Mouse (Mus musculus): ENCODE results near the gene Hfm1. TPM values are rescaled to one million over a fixed set of nuclear protein-coding genes. Genes with fewer than 3 reads are reported as not detected.

Gene Hfm1
- total and polyA plus RNA-seq, 3 experiments: not detected

DNA sequence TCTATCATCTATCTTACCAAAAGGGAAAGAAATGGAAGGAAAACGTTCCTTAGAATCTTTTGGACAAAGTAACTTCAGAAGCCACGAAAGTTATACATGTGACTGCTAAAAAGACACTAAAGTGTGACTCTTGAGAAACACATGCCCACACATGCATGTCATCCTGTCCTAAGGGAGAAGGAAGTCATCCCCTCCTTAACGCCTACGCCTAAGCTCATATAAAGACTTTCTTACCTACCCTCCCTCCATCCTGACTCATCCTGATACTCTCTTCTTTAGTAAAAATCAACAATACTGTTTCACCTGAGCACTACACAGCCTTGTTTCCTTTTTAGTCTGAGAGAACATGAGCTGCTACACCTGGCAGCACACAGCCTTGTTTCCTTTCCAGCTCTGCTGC, 40.6 kb downstream of the Hfm1 start:
- H3K36me3 ChIP-seq (replicated peaks): no peaks in the 10 kb centered on the region
- no peaks in the 10 kb centered on the region for H3K4me1 ChIP-seq (ENCODE audit: insufficient read depth, low read depth, low read length)
- H3K4me3 ChIP-seq (ENCODE audit: low read depth, low read length): no peak overlapping the region
- H3K27me3 ChIP-seq (ENCODE audit: insufficient read depth, low read length): no peaks in the 10 kb centered on the region
- no peak for DNase-seq (ENCODE audit: low spot score)
- TF ChIP-seq GATA1 (IDR thresholded peaks at IDR 0.05; ENCODE audit: borderline replicate concordance, low read length): no peak
- no peak for TF ChIP-seq TAL1 (conservative IDR thresholded peaks at IDR 0.05; ENCODE audit: low read depth, low read length)
- TF ChIP-seq POLR2AphosphoS5 (IDR thresholded peaks at IDR 0.05; ENCODE audit: insufficient replicate concordance, low read depth, low read length): no peak
- TF ChIP-seq CTCF (IDR thresholded peaks at IDR 0.05; ENCODE audit: low read depth, low read length): no peak
- no peak for TF ChIP-seq GATA2 (IDR thresholded peaks at IDR 0.05; ENCODE audit: borderline replicate concordance, low read depth, low read length)
- H3K9me3 ChIP-seq (replicated peaks): no peaks in the 10 kb centered on the region
- ATAC-seq (ENCODE audit: extremely low read depth, insufficient number of reproducible peaks, low FRiP score, poor library complexity, severe bottlenecking): no peak

DNA sequence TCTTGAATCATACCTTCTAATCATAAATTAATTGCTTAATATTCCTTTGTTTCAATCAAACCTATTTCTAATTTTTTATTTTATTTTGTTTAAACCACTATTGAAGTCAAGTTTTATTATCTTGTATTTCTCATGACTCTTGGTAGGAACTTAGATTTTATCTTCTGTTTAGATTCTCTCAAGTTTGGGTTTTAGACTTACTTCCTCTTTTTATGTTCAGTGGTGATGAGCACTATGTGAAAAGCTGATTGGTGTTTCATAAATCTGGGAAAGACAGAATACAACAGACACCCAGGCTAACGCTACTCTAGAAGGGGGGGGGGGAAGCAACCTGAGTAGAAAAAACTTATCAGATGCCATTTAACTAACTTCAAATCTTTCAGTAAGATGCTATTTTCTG, 49.7 kb downstream of the Hfm1 start:
- Histone ChIP-seq H3K36me3 (replicated peaks) (no peaks in the 10 kb centered on the region), H3K4me1 (ENCODE audit: insufficient read depth, low read depth, low read length) (no peaks in the 10 kb centered on the region), H3K4me3 (ENCODE audit: low read depth, low read length) (no peak overlapping the region), H3K9me3 (replicated peaks) (no peaks in the 10 kb centered on the region), H3K27me3 (ENCODE audit: insufficient read depth, low read length) (peaks cover 5% of the 10 kb centered on the region; the same call in 1 of the 2 replicates)
- TF ChIP-seq TAL1 (conservative IDR thresholded peaks at IDR 0.05; ENCODE audit: low read depth, low read length): no peak
- no peak for TF ChIP-seq GATA2 (IDR thresholded peaks at IDR 0.05; ENCODE audit: borderline replicate concordance, low read depth, low read length)
- no peak for TF ChIP-seq GATA1 (IDR thresholded peaks at IDR 0.05; ENCODE audit: borderline replicate concordance, low read length)
- TF ChIP-seq CTCF (IDR thresholded peaks at IDR 0.05; ENCODE audit: low read depth, low read length): no peak
- TF ChIP-seq POLR2AphosphoS5 (IDR thresholded peaks at IDR 0.05; ENCODE audit: insufficient replicate concordance, low read depth, low read length): no peak
- DNase-seq (ENCODE audit: low spot score) (no peak), ATAC-seq (ENCODE audit: extremely low read depth, insufficient number of reproducible peaks, low FRiP score, poor library complexity, severe bottlenecking) (no peak)

DNA sequence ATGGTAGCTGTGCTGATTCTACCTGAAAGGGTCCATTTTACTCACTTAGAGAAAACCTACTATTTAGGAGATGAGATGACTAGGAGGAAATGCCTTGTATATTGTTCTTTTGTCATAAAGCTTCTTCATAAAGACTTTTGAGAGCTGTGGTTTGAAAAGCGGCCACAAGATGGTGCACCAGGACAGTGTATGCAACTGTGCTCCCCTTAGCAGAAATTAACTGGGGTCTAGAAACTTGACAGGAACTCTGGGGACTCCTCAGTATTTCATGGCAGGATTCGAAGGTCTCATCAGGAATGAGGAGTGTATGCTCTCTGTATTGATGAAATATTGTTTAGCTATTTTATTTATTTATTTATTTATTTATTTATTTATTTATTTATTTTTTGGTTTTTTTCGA, 65.7 kb downstream of the Hfm1 start:
- Histone ChIP-seq H3K36me3 (replicated peaks) (no peaks in the 10 kb centered on the region), H3K4me1 (ENCODE audit: insufficient read depth, low read depth, low read length) (no peaks in the 10 kb centered on the region), H3K27me3 (ENCODE audit: insufficient read depth, low read length) (peaks cover 4% of the 10 kb centered on the region; the same call in 1 of the 2 replicates), H3K4me3 (ENCODE audit: low read depth, low read length) (no peak overlapping the region), H3K9me3 (replicated peaks) (no peaks in the 10 kb centered on the region)
- DNase-seq (ENCODE audit: low spot score) (peak; percentile 16), ATAC-seq (ENCODE audit: extremely low read depth, insufficient number of reproducible peaks, low FRiP score, poor library complexity, severe bottlenecking) (0 out of 2 replicates have a peak, but pooled peaks have one; percentile 28)
- no peak for TF ChIP-seq GATA1 (IDR thresholded peaks at IDR 0.05; ENCODE audit: borderline replicate concordance, low read length)
- TF ChIP-seq TAL1 (conservative IDR thresholded peaks at IDR 0.05; ENCODE audit: low read depth, low read length): no peak
- TF ChIP-seq GATA2 (IDR thresholded peaks at IDR 0.05; ENCODE audit: borderline replicate concordance, low read depth, low read length): no peak
- TF ChIP-seq CTCF (IDR thresholded peaks at IDR 0.05; ENCODE audit: low read depth, low read length): no peak
- no peak for TF ChIP-seq POLR2AphosphoS5 (IDR thresholded peaks at IDR 0.05; ENCODE audit: insufficient replicate concordance, low read depth, low read length)

DNA sequence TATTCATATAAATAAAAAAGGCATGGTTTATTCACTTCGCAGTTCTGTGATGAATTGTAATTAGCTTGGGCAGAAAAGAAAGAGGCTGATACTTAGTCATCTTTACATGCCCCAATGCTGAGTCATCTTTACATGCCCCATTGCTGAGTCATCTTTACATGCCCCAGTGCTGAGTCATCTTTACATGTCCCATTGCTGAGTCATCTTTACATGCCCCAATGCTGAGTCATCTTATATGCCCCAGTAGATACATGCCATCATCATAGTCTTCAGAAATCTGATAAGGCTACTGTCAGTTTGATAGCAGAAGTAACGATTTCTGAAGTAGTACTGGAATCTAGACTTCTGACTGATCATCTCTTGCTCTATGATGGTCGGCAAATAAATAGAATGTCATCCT, 72.8 kb downstream of the Hfm1 start:
- no peak for TF ChIP-seq POLR2AphosphoS5 (IDR thresholded peaks at IDR 0.05; ENCODE audit: insufficient replicate concordance, low read depth, low read length)
- TF ChIP-seq GATA1 (IDR thresholded peaks at IDR 0.05; ENCODE audit: borderline replicate concordance, low read length): no peak
- no peak for TF ChIP-seq TAL1 (conservative IDR thresholded peaks at IDR 0.05; ENCODE audit: low read depth, low read length)
- TF ChIP-seq CTCF (IDR thresholded peaks at IDR 0.05; ENCODE audit: low read depth, low read length): no peak
- TF ChIP-seq GATA2 (IDR thresholded peaks at IDR 0.05; ENCODE audit: borderline replicate concordance, low read depth, low read length): no peak
- DNase-seq (ENCODE audit: low spot score): no peak
- Histone ChIP-seq H3K9me3 (replicated peaks) (no peaks in the 10 kb centered on the region), H3K27me3 (ENCODE audit: insufficient read depth, low read length) (no peaks in the 10 kb centered on the region), H3K4me1 (ENCODE audit: insufficient read depth, low read depth, low read length) (0 out of 2 replicates have a peak, but pooled peaks cover 2% of the 10 kb centered on the region), H3K4me3 (ENCODE audit: low read depth, low read length) (no peak overlapping the region), H3K36me3 (replicated peaks) (no peaks in the 10 kb centered on the region)
- ATAC-seq (ENCODE audit: extremely low read depth, insufficient number of reproducible peaks, low FRiP score, poor library complexity, severe bottlenecking): no peak

DNA sequence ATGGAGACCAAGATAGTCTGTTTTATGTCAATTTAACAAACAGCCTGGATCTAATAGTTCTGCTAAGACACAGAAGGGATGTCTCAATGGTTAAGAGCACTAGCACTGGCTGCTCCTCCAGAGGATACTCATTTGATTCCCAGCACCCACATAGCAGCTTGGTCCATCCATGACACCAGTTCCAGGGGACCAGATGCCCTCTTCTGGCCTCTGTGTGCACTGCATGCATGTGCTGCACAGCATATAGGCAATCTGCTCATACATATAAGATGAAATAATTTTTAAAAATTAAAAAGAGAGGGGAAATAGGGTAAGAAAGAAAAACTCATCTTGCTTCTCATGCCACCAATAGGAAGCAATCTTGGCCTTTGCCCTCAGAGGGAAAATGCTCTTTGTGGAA, 79.1 kb downstream of the Hfm1 start:
- no peak for ATAC-seq (ENCODE audit: extremely low read depth, insufficient number of reproducible peaks, low FRiP score, poor library complexity, severe bottlenecking)
- no peaks in the 10 kb centered on the region for H3K27me3 ChIP-seq (ENCODE audit: insufficient read depth, low read length)
- no peaks in the 10 kb centered on the region for H3K36me3 ChIP-seq (replicated peaks)
- H3K4me1 ChIP-seq (ENCODE audit: insufficient read depth, low read depth, low read length): no peaks in the 10 kb centered on the region
- no peak for DNase-seq (ENCODE audit: low spot score)
- no peak overlapping the region for H3K4me3 ChIP-seq (ENCODE audit: low read depth, low read length)
- TF ChIP-seq CTCF (IDR thresholded peaks at IDR 0.05; ENCODE audit: low read depth, low read length) (no peak; the same call in 1 of the 2 replicates), GATA2 (IDR thresholded peaks at IDR 0.05; ENCODE audit: borderline replicate concordance, low read depth, low read length) (no peak), POLR2AphosphoS5 (IDR thresholded peaks at IDR 0.05; ENCODE audit: insufficient replicate concordance, low read depth, low read length) (no peak), GATA1 (IDR thresholded peaks at IDR 0.05; ENCODE audit: borderline replicate concordance, low read length) (no peak), TAL1 (conservative IDR thresholded peaks at IDR 0.05; ENCODE audit: low read depth, low read length) (no peak)
- H3K9me3 ChIP-seq (replicated peaks): no peaks in the 10 kb centered on the region

DNA sequence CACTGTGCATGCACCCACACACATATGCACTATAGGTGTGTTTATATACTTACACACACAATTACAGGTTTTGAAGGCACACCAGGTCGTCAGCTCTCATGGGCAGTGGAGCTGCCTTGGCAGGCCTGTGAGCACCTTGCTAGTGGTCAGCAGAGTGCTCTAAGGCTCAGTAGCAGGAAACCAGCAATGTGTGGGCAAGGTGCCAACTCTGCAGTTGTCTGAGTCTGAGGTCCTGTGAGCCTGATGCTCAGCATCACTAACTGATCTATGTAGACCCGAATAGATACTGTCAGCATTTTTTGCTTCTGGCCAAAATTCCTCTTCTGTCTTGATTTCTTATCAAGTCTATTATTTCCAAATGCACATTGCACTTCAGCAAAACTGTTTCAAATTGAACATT, 82.2 kb downstream of the Hfm1 start:
- DNase-seq (ENCODE audit: low spot score): no peak
- H3K9me3 ChIP-seq (replicated peaks): no peaks in the 10 kb centered on the region
- H3K4me1 ChIP-seq (ENCODE audit: insufficient read depth, low read depth, low read length): no peaks in the 10 kb centered on the region
- TF ChIP-seq TAL1 (conservative IDR thresholded peaks at IDR 0.05; ENCODE audit: low read depth, low read length) (no peak), CTCF (IDR thresholded peaks at IDR 0.05; ENCODE audit: low read depth, low read length) (no peak), POLR2AphosphoS5 (IDR thresholded peaks at IDR 0.05; ENCODE audit: insufficient replicate concordance, low read depth, low read length) (no peak), GATA2 (IDR thresholded peaks at IDR 0.05; ENCODE audit: borderline replicate concordance, low read depth, low read length) (no peak), GATA1 (IDR thresholded peaks at IDR 0.05; ENCODE audit: borderline replicate concordance, low read length) (no peak)
- ATAC-seq (ENCODE audit: extremely low read depth, insufficient number of reproducible peaks, low FRiP score, poor library complexity, severe bottlenecking): no peak
- no peaks in the 10 kb centered on the region; the same call in 1 of the 2 replicates for H3K27me3 ChIP-seq (ENCODE audit: insufficient read depth, low read length)
- H3K36me3 ChIP-seq (replicated peaks): no peaks in the 10 kb centered on the region
- no peak overlapping the region for H3K4me3 ChIP-seq (ENCODE audit: low read depth, low read length)
